Mouse (Mus musculus) testis, adult 2 months (tissue): ENCODE measurements around the gene Entpd7.

ENCODE experiments used
- CTCF ChIP-seq: fragments of 200-500 bp; IDR thresholded peaks from 2 replicates; pipeline ENCODE4 v1.5.1; 2012; ENCODE audit warnings: low read depth, mild to moderate bottlenecking, inconsistent platforms, low read length, moderate library complexity; ENCODE audit not compliant: control insufficient read depth, insufficient read depth, insufficient replicate concordance
- POLR2A ChIP-seq: fragments of 200-500 bp; IDR thresholded peaks from 2 replicates; pipeline ENCODE4 v1.6.1; 2012; ENCODE audit warnings: low read depth, mild to moderate bottlenecking, inconsistent platforms, low read length, moderate library complexity; ENCODE audit not compliant: control insufficient read depth

DNA sequence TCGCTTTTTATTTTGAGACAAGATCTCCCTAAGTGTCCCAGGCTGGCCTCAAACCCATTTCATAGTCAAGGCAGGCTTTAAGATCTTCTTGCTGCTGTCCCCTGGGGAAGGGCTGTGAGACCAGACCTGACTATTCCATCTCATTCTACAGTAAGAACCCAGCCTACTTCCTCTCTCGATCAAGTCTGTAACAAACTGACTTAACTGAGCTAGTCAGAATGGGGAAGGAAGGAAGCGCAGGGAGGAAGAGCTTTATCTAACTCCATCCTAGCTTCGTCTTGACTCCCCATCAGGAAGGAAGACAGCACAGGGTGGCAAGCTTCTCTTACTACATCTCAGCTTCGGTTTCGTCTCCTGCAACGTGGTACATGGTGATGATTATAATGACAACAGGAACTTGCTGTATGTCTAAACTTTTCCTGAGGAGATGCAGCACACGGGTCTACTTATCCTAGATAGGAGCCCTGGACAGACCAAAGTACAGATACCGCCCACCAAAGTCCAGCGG is 9.9 kb upstream of the Entpd7 start:
- TF ChIP-seq CTCF = no peak
- no peak for TF ChIP-seq POLR2A
